Mouse (Mus musculus): ENCODE measurements around the gene Ccr1. TPM values are rescaled to one million over a fixed set of nuclear protein-coding genes. Genes with fewer than 3 reads are reported as not detected.

Ccr1 gene
- polyA plus RNA-seq, 1 experiment from 2014 or later = 1.1 TPM

- Histone ChIP-seq H3K36me3 (ENCODE audit: control insufficient read depth, insufficient read depth, low read length) (no peaks in the 10 kb centered on the region), H3K9me3 (ENCODE audit: control insufficient read depth, low read length) (no peaks in the 10 kb centered on the region), H3K9ac (ENCODE audit: low read length) (no peak overlapping the region), H3K4me1 (ENCODE audit: control insufficient read depth, insufficient read depth, low read length) (no peaks in the 10 kb centered on the region), H3K27me3 (ENCODE audit: control insufficient read depth, insufficient read depth, low read length) (no peaks in the 10 kb centered on the region), H3K4me2 (ENCODE audit: low read depth) (no peak overlapping the region), H3K27ac (ENCODE audit: low read depth, low read length) (no peak overlapping the region), H3K4me3 (ENCODE audit: low read depth, low read length) (no peak overlapping the region)
- WGBS = 81% methylated on average over 3 of the region's 3 CpGs
- ATAC-seq (ENCODE audit: insufficient read depth, low FRiP score, low TSS enrichment) = no peak
- no peak for DNase-seq (ENCODE audit: low spot score)
These were observed 26.5 kb downstream of the Ccr1 start for GRCm38 (mm10) chr9:123942025-123942424.

- H3K9ac ChIP-seq (ENCODE audit: low read length) = no peak overlapping the region
- WGBS = 88% methylated on average over 2 of the region's 2 CpGs
- no peak overlapping the region for H3K4me2 ChIP-seq (ENCODE audit: low read depth)
- no peaks in the 10 kb centered on the region for H3K27me3 ChIP-seq (ENCODE audit: control insufficient read depth, insufficient read depth, low read length)
- H3K36me3 ChIP-seq (ENCODE audit: control insufficient read depth, insufficient read depth, low read length) = no peaks in the 10 kb centered on the region
- H3K9me3 ChIP-seq (ENCODE audit: control insufficient read depth, low read length) = no peaks in the 10 kb centered on the region
- no peak overlapping the region for H3K27ac ChIP-seq (ENCODE audit: low read depth, low read length)
- ATAC-seq (ENCODE audit: insufficient read depth, low FRiP score, low TSS enrichment) (no peak), DNase-seq (ENCODE audit: low spot score) (no peak)
- no peaks in the 10 kb centered on the region for H3K4me1 ChIP-seq (ENCODE audit: control insufficient read depth, insufficient read depth, low read length)
- no peak overlapping the region for H3K4me3 ChIP-seq (ENCODE audit: low read depth, low read length)
These were observed 27.2 kb downstream of the Ccr1 start for GRCm38 (mm10) chr9:123941316-123941715.

GRCm38 (mm10) chr9:123940628-123941027, 27.9 kb downstream of the Ccr1 start:
- Histone ChIP-seq H3K27me3 (ENCODE audit: control insufficient read depth, insufficient read depth, low read length) (no peaks in the 10 kb centered on the region), H3K4me3 (ENCODE audit: low read depth, low read length) (no peak overlapping the region), H3K4me1 (ENCODE audit: control insufficient read depth, insufficient read depth, low read length) (no peaks in the 10 kb centered on the region), H3K9ac (ENCODE audit: low read length) (no peak overlapping the region), H3K9me3 (ENCODE audit: control insufficient read depth, low read length) (no peaks in the 10 kb centered on the region), H3K4me2 (ENCODE audit: low read depth) (no peak overlapping the region), H3K36me3 (ENCODE audit: control insufficient read depth, insufficient read depth, low read length) (no peaks in the 10 kb centered on the region), H3K27ac (ENCODE audit: low read depth, low read length) (no peak overlapping the region)
- ATAC-seq (ENCODE audit: insufficient read depth, low FRiP score, low TSS enrichment) = no peak
- DNase-seq (ENCODE audit: low spot score) = no peak

DNA sequence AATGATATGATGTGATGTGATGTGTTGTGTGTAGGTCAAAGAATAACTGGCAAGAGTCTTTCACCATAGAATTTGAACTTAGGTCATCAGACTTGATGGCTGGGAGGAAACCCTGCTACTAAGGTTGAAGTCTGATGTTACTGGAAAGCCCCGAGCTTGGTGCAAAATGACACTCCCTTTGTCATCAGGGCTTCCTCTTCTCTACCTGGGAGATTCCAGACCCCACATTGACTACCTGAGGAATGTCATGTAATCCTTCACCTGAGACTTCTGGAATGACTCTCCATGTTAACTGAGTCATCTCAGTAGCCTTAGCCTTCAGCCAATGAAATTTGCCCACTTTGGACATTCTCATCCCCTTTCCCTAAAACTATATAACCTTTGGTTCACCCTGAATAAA, 28.3 kb downstream of the Ccr1 start:
- H3K27ac ChIP-seq (ENCODE audit: low read depth, low read length) = no peak overlapping the region
- H3K27me3 ChIP-seq (ENCODE audit: control insufficient read depth, insufficient read depth, low read length) = no peaks in the 10 kb centered on the region
- H3K4me1 ChIP-seq (ENCODE audit: control insufficient read depth, insufficient read depth, low read length) = no peaks in the 10 kb centered on the region
- 71% methylated on average over 1 of the region's 1 CpGs for WGBS
- ATAC-seq (ENCODE audit: insufficient read depth, low FRiP score, low TSS enrichment) (no peak), DNase-seq (ENCODE audit: low spot score) (no peak)
- no peak overlapping the region for H3K4me3 ChIP-seq (ENCODE audit: low read depth, low read length)
- H3K36me3 ChIP-seq (ENCODE audit: control insufficient read depth, insufficient read depth, low read length) = no peaks in the 10 kb centered on the region
- H3K9ac ChIP-seq (ENCODE audit: low read length) = no peak overlapping the region
- no peak overlapping the region for H3K4me2 ChIP-seq (ENCODE audit: low read depth)
- H3K9me3 ChIP-seq (ENCODE audit: control insufficient read depth, low read length) = no peaks in the 10 kb centered on the region

GRCm38 (mm10) chr9:123937989-123938388, 30.5 kb downstream of the Ccr1 start:
- no peak overlapping the region for H3K27ac ChIP-seq (ENCODE audit: low read depth, low read length)
- no peak overlapping the region for H3K9ac ChIP-seq (ENCODE audit: low read length)
- ATAC-seq (ENCODE audit: insufficient read depth, low FRiP score, low TSS enrichment) (no peak), DNase-seq (ENCODE audit: low spot score) (no peak)
- no peaks in the 10 kb centered on the region for H3K36me3 ChIP-seq (ENCODE audit: control insufficient read depth, insufficient read depth, low read length)
- no peaks in the 10 kb centered on the region for H3K9me3 ChIP-seq (ENCODE audit: control insufficient read depth, low read length)
- no peak overlapping the region for H3K4me2 ChIP-seq (ENCODE audit: low read depth)
- no peaks in the 10 kb centered on the region for H3K27me3 ChIP-seq (ENCODE audit: control insufficient read depth, insufficient read depth, low read length)
- H3K4me1 ChIP-seq (ENCODE audit: control insufficient read depth, insufficient read depth, low read length) = no peaks in the 10 kb centered on the region
- WGBS = 93% methylated on average over 2 of the region's 2 CpGs
- no peak overlapping the region for H3K4me3 ChIP-seq (ENCODE audit: low read depth, low read length)

DNA sequence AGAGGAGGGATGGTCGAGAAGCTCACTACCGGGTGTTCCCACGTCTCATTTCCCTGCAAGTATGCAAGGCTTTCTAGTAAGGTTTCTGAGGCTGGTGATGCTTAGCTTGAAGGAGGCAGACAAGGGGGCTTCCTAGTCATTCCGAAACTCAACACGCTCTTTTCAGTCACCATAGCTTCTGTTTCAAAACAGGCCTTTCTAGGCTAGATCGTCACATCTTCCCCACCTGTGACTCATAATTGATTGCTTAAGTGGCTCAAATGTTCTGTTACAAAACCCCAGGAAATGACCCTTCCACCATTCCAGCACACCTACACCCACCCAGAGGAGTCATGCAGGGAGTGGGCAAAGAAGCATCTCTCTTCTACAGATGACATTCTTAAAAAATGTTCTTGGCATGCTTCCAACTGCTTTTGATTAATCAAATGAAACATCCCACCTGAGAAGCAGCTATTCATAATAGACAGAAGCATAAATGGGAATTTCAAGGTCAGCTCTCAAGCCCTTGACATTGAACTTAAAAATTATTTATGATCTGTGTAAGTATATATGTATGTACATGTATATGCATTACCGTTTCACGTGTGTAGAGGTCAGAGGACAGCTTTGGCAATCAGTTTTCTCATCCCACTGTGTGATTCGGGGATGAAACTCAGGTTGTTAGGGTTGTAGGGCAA, 31.8 kb downstream of the Ccr1 start:
- Histone ChIP-seq H3K4me3 (ENCODE audit: low read depth, low read length) (no peak overlapping the region), H3K9me3 (ENCODE audit: control insufficient read depth, low read length) (no peaks in the 10 kb centered on the region), H3K27me3 (ENCODE audit: control insufficient read depth, insufficient read depth, low read length) (no peaks in the 10 kb centered on the region), H3K9ac (ENCODE audit: low read length) (no peak overlapping the region), H3K36me3 (ENCODE audit: control insufficient read depth, insufficient read depth, low read length) (no peaks in the 10 kb centered on the region), H3K27ac (ENCODE audit: low read depth, low read length) (no peak overlapping the region), H3K4me1 (ENCODE audit: control insufficient read depth, insufficient read depth, low read length) (no peaks in the 10 kb centered on the region), H3K4me2 (ENCODE audit: low read depth) (no peak overlapping the region)
- WGBS = 89% methylated on average over 9 of the region's 9 CpGs
- ATAC-seq (ENCODE audit: insufficient read depth, low FRiP score, low TSS enrichment) (no peak), DNase-seq (ENCODE audit: low spot score) (no peak)

DNA sequence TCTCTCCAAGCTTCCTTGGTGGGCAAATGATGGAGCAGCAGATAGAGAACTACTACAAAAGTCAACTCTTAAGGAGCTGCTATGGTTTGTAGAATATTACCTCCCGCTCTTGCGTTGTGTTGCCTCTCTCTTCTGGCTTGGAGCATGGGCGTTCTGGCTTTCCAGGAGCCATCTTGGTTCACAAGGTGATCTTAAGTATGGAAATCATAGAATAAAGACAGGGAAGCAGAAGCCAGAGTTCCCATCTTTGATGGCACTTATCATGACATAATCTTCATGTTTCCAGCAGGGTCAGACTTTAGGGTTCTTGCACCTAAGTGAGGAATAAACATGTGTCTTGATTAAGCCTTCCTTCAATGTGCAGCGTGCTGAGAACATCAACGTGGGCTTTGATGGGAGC, 32.7 kb downstream of the Ccr1 start:
- Histone ChIP-seq H3K9ac (ENCODE audit: low read length) (no peak overlapping the region), H3K27me3 (ENCODE audit: control insufficient read depth, insufficient read depth, low read length) (no peaks in the 10 kb centered on the region), H3K4me1 (ENCODE audit: control insufficient read depth, insufficient read depth, low read length) (no peaks in the 10 kb centered on the region), H3K4me2 (ENCODE audit: low read depth) (no peak overlapping the region), H3K4me3 (ENCODE audit: low read depth, low read length) (no peak overlapping the region), H3K36me3 (ENCODE audit: control insufficient read depth, insufficient read depth, low read length) (no peaks in the 10 kb centered on the region), H3K9me3 (ENCODE audit: control insufficient read depth, low read length) (no peaks in the 10 kb centered on the region), H3K27ac (ENCODE audit: low read depth, low read length) (no peak overlapping the region)
- no peak for ATAC-seq (ENCODE audit: insufficient read depth, low FRiP score, low TSS enrichment)
- DNase-seq (ENCODE audit: low spot score) = no peak
- WGBS = 89% methylated on average over 5 of the region's 5 CpGs

DNA sequence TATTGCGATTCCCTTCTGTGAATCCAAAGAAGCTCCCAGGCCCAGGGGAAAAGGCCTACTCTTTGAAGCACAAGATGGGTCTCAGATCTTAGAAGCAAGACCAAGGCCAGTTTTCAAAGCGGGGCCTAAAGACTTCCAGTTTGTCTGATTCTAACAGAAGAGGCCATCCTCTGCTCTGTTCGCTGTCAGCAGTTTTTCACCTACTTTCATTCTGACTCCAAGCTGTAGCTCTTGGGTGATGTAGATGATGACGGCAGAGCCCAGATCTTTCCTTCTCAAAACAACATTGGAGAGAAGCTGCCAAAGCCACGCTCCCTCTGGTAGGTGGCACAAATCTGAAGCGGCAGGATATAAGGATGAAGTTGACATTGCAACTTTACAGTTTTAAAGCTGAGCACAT, 33.1 kb downstream of the Ccr1 start:
- Histone ChIP-seq H3K9me3 (ENCODE audit: control insufficient read depth, low read length) (no peaks in the 10 kb centered on the region), H3K36me3 (ENCODE audit: control insufficient read depth, insufficient read depth, low read length) (no peaks in the 10 kb centered on the region), H3K4me3 (ENCODE audit: low read depth, low read length) (no peak overlapping the region), H3K27ac (ENCODE audit: low read depth, low read length) (no peak overlapping the region), H3K4me1 (ENCODE audit: control insufficient read depth, insufficient read depth, low read length) (no peaks in the 10 kb centered on the region), H3K4me2 (ENCODE audit: low read depth) (no peak overlapping the region), H3K9ac (ENCODE audit: low read length) (no peak overlapping the region), H3K27me3 (ENCODE audit: control insufficient read depth, insufficient read depth, low read length) (no peaks in the 10 kb centered on the region)
- 93% methylated on average over 6 of the region's 6 CpGs for WGBS
- ATAC-seq (ENCODE audit: insufficient read depth, low FRiP score, low TSS enrichment) (no peak), DNase-seq (ENCODE audit: low spot score) (no peak)

- WGBS = 91% methylated on average over 5 of the region's 5 CpGs
- Histone ChIP-seq H3K9me3 (ENCODE audit: control insufficient read depth, low read length) (no peaks in the 10 kb centered on the region), H3K4me2 (ENCODE audit: low read depth) (no peak overlapping the region), H3K4me1 (ENCODE audit: control insufficient read depth, insufficient read depth, low read length) (no peaks in the 10 kb centered on the region), H3K9ac (ENCODE audit: low read length) (no peak overlapping the region), H3K27me3 (ENCODE audit: control insufficient read depth, insufficient read depth, low read length) (no peaks in the 10 kb centered on the region), H3K27ac (ENCODE audit: low read depth, low read length) (no peak overlapping the region), H3K36me3 (ENCODE audit: control insufficient read depth, insufficient read depth, low read length) (no peaks in the 10 kb centered on the region), H3K4me3 (ENCODE audit: low read depth, low read length) (no peak overlapping the region)
- DNase-seq (ENCODE audit: low spot score) (no peak), ATAC-seq (ENCODE audit: insufficient read depth, low FRiP score, low TSS enrichment) (no peak)
These were observed 34.6 kb downstream of the Ccr1 start for GRCm38 (mm10) chr9:123933716-123934445.
